Mouse (Mus musculus) spleen, postnatal 4 days (tissue): Measurements from ENCODE around the gene 4930558C23Rik.
"Not testable (repeated sequence)": the region's sequence is repeated elsewhere in the genome, so short reads cannot be mapped to it uniquely, and the experiment has no call there.

Source experiments
- DNase-seq, 2 experiments: peaks; one replicate each; pipeline ENCODE4 v3.0.0; 2022; ENCODE audit warnings: low spot score in 2 of 2

The 4930558C23Rik gene

DNA sequence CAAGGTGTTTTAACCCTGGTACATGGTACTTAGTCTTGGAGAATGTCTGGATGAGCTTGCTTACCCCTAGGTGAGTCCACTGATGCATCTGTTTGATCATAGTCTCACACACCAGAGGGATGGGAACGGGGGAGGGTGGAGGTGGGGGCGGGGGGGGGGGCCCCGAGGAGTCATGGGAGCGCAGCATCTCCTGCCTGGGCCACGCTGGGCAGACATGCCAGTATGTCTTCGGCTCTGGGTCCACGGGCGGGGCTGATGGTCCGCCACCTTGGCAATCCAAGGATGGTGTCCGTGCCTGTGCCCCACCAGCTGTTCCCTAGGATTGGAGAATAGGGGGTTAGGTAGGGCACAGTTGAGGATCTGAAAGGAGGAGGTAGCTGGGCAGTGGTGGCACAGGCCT lies 29.4 kb downstream of the 4930558C23Rik start:
- peak in 1 of 2 experiments; percentile 48 for DNase-seq

DNA sequence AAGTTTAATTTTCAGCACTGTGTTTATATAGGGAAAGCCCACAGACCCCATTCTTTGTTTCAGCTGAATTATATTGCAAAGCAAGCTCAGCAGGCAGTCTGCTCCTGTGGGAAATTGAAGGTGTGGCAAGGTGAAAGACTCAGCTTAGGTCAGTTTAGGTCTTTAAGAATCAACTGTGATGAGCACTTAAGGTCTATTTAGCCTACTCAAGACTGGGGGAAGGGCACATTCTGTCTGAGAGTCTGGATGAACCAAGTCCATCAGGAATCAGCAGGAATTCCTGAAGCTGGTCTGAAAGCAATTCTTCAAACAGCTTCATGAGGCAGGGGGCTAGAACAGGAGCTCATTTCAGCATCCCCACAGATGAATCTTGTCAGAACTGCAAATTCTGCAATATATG lies 32.5 kb downstream of the 4930558C23Rik start:
- DNase-seq: no peak

DNA sequence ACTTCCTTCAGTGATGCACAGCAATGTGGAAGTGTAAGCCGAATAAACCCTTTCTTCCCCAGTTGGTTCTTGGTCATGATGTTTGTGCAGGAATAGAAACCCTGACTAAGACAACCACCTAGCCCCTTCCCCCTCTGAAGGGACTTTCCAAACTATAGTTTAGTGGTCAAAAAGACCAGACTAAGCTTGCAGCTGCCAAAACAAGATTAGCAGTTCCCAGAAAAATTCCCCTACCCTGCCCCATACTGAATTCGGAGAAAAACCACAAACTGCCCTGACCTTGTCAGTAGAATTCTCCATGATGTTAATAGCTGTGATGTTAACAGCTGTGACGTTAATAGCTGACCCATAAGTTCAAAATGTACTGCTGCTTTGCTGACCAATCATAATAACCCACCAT lies 42.4 kb downstream of the 4930558C23Rik start:
- not testable (repeated sequence) for DNase-seq

DNA sequence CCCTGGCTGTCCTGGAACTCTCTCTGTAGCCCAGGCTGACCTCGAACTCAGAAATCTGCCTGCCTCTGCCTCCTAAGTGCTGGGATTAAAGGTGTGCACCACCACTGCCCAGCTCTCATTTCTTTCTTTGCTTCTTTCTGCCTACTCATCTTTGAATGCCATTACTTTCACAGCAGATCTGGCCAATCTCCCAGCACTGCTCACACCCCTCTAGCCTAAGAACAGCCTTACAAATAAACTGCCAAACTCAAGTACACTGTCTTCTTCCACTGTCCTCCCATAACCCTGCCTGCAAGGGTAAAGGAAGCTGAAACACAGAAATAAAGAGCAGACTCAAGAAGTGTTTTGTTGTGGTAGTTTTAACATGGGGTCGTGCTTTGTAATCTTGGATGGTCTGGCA lies 44.9 kb downstream of the 4930558C23Rik start:
- peak in 1 of 2 experiments; percentile 37 for DNase-seq

DNA sequence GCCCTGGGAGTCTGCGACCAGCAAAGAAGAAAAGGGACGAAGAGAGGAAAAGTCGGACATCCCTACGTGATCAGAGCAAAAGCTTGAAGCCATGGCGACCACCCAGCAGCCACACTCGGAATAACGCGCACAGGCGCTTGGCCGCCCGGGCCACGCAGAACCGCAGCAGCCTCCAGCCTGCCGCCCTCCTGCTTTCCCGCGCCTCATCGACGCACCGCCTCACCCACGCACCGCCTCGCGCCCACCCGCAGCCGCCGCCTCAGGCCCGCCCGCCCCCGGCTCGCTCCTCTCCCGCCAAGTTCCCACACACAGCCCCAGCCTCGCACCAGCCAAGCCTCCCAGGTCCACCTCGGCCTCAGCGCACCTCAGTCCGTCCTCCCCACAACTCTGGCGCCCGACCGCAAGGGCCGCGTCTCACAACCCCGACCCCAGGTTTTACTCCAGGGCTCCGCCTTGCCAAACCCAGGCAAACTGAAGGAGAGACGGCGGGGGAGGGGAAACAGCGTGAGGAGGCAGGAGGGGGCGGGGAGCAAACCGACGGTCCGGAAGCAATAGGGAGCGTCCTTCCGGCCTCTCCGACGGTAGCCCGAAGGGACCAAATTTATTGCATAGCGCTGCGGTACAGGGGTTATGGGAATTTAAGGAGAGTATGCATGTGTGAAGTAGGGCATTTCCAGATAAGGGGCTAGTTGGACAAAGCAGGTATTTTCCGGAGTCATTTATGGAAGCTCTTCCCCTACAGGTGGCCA lies 45.8 kb downstream of the 4930558C23Rik start, which contains the start of gene Setdb1:
Gene Setdb1, minus strand, starts transcription at position 502 of the 749 bp plus-strand sequence.
- DNase-seq: peak; percentile 94 to 97

DNA sequence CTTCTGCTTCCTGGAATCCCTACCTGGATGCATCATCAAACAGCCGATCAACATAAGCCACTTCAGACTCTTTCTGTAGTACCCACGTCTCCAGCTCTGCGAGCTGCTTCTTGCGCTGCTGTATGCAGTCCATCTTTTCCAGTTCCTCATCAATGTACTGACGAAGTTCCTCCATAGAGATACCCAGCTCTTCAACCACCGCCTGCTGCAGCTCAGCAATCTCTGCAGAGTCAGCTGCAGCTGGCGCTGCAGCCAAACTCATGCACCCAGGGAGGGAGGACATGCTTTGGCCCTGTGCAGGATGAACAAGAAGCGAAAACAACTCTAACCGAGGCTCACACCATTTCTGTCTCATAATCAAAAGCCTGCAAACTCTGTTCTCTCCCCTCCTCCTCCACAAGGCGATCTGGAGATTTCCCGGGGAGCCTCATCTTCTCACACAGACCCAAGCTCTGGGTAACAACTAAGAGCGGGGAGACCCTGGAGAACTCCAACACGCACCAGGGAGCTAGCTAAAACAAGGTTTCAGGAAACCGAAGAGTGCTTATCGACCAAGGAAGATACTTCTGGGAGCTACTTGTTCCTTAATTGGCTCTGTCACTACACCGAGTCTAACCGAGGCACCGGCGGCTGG lies 46.6 kb downstream of the 4930558C23Rik start:
- peak in 1 of 2 experiments; percentile 53 for DNase-seq

DNA sequence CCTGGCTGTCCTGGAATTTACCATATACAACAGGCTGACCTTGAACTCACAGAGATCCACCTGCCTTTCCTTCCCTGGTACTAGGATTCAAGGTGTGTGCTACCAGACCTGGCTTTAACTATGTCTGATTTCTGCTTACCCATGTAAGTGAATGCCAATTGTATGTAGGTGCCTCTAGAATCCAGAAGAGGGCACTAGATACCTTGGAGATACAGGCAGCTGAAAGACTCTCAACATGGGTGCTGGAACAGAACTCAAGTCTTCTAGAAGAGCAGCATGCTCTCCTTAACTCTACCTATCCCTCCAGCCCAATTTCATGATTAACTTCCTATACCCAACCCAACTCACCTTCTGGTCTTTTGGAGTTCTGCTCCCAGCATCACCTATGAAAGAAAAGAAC lies 53.1 kb downstream of the 4930558C23Rik start:
- DNase-seq: no peak

DNA sequence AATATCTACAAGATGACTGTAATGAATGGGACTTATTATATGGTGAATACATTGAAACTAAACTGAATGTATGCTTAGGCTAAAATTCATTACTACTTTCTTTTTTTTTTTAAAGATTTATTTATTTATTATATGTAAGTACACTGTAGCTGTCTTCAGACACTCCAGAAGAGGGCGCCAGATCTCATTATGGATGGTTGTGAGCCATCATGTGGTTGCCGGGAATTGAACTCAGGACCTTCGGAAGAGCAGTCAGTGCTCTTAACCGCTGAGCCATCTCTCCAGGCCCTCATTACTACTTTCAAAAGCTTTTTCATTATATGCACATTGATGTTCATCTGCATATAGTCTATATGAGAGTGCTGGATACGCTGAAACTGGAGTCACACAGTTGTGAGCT lies 54.3 kb downstream of the 4930558C23Rik start:
- not testable (repeated sequence) for DNase-seq

DNA sequence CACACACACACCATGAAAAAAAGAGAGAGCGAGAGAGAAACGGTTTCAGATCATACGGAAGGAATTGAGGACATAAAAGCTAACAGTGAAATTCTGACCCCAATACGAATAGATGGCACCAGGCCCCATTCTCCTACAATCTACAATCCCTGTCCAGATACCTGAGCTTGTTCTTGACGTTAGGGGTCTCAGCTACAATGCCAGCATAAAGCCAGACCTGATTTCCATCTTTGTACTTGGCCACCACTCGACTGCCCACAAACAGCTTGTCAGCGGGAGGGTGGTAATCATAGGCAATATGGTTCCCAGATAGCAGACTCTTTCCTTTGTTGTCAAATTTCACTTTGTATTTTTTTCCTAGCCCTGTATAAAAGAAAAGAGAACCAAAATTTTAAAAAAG lies 56.2 kb downstream of the 4930558C23Rik start:
- DNase-seq: no peak

DNA sequence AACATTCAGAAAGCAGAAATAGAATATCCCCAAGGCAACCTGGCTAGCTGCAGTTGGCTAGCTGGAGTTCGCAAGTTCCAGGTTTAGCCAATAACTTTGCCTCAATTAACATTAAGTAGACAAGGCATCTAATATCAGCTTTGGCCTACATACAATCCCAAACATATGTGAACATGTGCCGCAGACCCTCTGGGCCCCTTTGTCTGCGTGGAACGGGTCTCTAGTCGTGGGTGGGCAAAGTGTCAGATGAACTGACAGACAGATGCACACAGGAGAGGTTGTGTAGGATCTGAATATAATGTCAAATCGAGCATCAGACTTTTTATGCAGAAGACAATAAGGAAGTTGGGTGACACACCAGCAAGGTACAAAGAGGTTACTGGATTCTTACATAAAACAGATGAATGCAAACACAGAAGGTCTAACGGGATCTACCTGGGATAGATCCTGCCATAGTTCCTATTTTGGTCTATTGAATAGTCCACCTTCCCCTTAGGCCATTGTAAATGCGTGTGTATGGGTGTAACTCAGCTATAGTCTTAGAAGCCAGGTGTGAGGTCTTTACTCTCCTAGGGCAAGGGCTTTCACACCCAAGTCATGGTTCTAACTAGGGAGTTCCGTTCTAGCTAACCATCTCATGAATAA lies 59.2 kb downstream of the 4930558C23Rik start:
- not testable (repeated sequence) for DNase-seq

DNA sequence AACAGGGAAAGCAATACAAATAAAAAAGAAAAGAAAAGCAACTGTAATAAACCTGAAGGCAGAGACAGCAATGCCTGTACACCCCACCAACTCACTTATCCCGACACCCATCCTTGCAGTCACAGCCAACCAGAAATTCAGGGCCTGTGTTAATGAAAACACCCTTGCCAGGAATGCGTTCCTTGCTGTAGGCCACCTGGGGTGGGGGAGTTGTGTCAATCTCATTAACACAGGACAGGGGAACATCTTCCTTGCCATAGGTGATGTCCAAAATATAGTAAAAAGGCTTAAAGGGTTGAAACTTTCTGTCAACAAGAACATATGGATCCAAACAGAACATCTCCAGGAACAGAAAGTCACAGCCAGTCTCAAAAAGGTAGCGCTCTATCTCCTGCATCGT lies 64.4 kb downstream of the 4930558C23Rik start:
- no peak for DNase-seq

DNA sequence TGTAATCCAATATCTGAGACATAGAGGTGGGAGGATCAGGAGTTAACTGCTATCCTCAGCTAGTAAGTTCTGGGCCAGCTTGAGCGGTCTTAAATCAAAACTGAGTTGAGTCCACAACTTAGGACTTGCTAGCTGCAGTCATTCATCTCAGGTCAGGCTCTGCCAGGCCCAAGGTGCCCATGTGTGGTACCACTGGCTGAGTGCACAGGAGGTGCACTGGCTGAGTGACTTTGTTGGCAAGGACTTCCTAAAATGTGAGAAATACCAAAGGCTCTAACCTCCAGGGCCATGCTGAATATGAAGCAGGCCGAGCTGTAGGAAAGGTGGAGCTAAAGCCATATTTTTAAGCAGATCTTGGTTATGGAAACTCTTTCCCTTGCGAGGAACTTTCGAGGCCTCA lies 65.3 kb downstream of the 4930558C23Rik start:
- DNase-seq: no peak
